Mouse (Mus musculus) ES-Bruce4 (cell line): ENCODE data around the gene Atrn.

ENCODE experiments used
- CTCF ChIP-seq: IDR thresholded peaks from one replicate; pipeline ENCODE4 v1.8.1; 2011; ENCODE audit warnings: low read depth, low read length
- EP300 ChIP-seq: IDR thresholded peaks from 2 replicates; pipeline ENCODE4 v1.6.1; 2011; ENCODE audit warnings: low read depth, low read length; ENCODE audit not compliant: insufficient read depth
- POLR2A ChIP-seq: IDR thresholded peaks from one replicate; pipeline ENCODE4 v1.8.1; 2011; ENCODE audit warnings: low read length; ENCODE audit not compliant: insufficient read depth

- TF ChIP-seq CTCF (no peak), POLR2A (no peak), EP300 (no peak)
Observed at GRCm38 (mm10) chr2:131058672-131059071, 152.4 kb downstream of the Atrn start.
